Mouse (Mus musculus) heart, postnatal 14 days (tissue): ENCODE data around the gene Jmjd6. TPM values are rescaled to one million over a fixed set of nuclear protein-coding genes. Genes with fewer than 3 reads are reported as not detected.
"Not testable (repeated sequence)": the region's sequence is repeated elsewhere in the genome, so short reads cannot be mapped to it uniquely, and the experiment has no call there.

ENCODE experiments used
- DNase-seq, 2 experiments: peaks; one replicate each; pipeline ENCODE4 v3.0.0; 2021 to 2022
- intact Hi-C: fragments of 180-260 bp; cut with DNase I; formaldehyde crosslinking; loops from one replicate; pipeline ENCODE4 v1.15.1; 2025
- total RNA-seq, 2 experiments: library from RNA; stranded (reverse); gene quantifications; 2 replicates each; pipeline ENCODE4 v1.2.3; 2021

Gene Jmjd6
- total RNA-seq, 2 experiments from 2014 or later, result 34.4 to 37.3 TPM

- intact Hi-C loops, result no loop called here
- DNase-seq, result no peak
These were observed 16.4 kb downstream of the Jmjd6 start for GRCm38 (mm10) chr11:116826550-116827504.

GRCm38 (mm10) chr11:116825230-116825629 lies 18.0 kb downstream of the Jmjd6 start:
- intact Hi-C loops, result no loop called here
- DNase-seq, result no peak

- intact Hi-C loops, DNase-seq: not testable (repeated sequence)
These were observed 19.4 kb downstream of the Jmjd6 start for GRCm38 (mm10) chr11:116823885-116824284.

- no peak for DNase-seq
- intact Hi-C loops, result no loop called here
These were observed 20.0 kb downstream of the Jmjd6 start for GRCm38 (mm10) chr11:116823255-116823654.

GRCm38 (mm10) chr11:116822626-116823025 lies 20.6 kb downstream of the Jmjd6 start:
- intact Hi-C loops, result no loop called here
- DNase-seq, result no peak

- no peak for DNase-seq
- intact Hi-C loops, result no loop called here
These were observed 21.0 kb downstream of the Jmjd6 start for GRCm38 (mm10) chr11:116822215-116822614.

- intact Hi-C loops, result no loop called here
- DNase-seq, result no peak
These were observed 21.9 kb downstream of the Jmjd6 start for GRCm38 (mm10) chr11:116821057-116821940.

DNA sequence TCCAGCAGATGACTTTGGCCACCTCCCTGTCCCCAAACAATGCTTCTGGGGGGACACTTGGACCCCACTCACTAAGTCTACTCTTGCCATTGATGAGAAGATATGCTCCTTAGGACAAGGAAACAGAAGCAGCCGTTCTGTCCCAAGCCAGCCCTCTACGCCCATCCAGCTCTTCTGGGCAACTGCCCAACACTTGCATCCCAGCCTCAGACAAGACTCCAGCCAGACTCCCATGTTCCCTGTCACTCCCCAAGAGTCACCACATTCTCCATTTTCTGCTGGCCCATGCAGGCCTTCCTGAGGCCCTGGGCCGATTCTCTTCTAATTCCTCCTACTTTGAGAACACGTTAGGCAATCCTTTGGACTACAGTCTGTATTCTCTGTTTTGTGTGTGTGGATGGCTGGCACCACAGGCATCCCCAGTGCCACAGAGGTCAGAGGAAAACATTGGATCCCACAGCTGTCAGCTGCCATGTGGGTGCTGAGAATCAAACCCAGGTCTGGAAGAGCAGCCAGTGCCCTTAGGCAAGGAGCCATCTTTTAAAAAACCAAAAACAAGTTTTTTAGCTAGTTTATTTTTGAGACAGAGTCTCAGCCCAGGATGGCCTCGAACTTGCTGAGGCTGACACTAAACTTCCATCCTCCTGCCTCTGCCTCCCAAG lies 23.2 kb downstream of the Jmjd6 start:
- peak in 1 of 2 experiments; percentile 60 for DNase-seq
- intact Hi-C loops, result no loop called here

- intact Hi-C loops, result no loop called here
- no peak for DNase-seq
These were observed 24.5 kb downstream of the Jmjd6 start for GRCm38 (mm10) chr11:116818722-116819121.

DNA sequence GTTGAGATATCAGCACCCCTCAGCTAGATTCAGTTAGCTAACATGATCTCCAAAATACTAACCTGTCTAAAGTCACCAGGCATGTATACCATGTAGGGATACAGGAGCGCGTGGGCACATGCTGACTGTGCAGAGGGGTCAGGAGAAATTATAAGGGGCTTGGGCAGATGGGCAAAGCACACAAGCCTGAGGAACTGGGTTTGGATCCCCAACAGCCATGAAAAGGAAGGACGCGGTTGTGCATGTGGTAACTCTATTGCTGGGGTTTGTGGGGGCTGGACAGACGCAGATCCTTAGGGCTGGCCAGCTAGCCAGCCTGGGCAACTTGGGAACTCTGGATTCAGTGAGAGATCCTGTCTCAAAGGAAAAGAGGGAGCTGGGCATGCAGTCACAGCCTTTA lies 25.7 kb downstream of the Jmjd6 start:
- DNase-seq, result no peak
- intact Hi-C loops, result no loop called here

GRCm38 (mm10) chr11:116816769-116817168 lies 26.5 kb downstream of the Jmjd6 start:
- intact Hi-C loops, result no loop called here
- peak in 1 of 2 experiments; percentile 55 for DNase-seq

- DNase-seq, result peak in 1 of 2 experiments; percentile 44
- intact Hi-C loops, result no loop called here
These were observed 28.3 kb downstream of the Jmjd6 start for GRCm38 (mm10) chr11:116814884-116815415.

GRCm38 (mm10) chr11:116814076-116814883 lies 29.0 kb downstream of the Jmjd6 start:
- intact Hi-C loops, result no loop called here
- DNase-seq, result peak; percentile 78 to 80

- intact Hi-C loops, result no loop called here
- DNase-seq, result no peak
These were observed 29.6 kb downstream of the Jmjd6 start for GRCm38 (mm10) chr11:116813610-116814009.

GRCm38 (mm10) chr11:116812793-116813529 lies 30.3 kb downstream of the Jmjd6 start:
- peak; percentile 61 to 63 for DNase-seq
- intact Hi-C loops, result no loop called here

- peak; percentile 56 to 68 for DNase-seq
- intact Hi-C loops, result no loop called here
These were observed 32.0 kb downstream of the Jmjd6 start for GRCm38 (mm10) chr11:116810983-116811901.

- intact Hi-C loops, result no loop called here
- DNase-seq, result no peak
These were observed 32.7 kb downstream of the Jmjd6 start for GRCm38 (mm10) chr11:116810528-116810927.

- intact Hi-C loops, result loop anchor here (10.0 kb wide), 2 partner anchors 135 to 255 kb away; no protein-coding TSS in a partner anchor
- no peak for DNase-seq
These were observed 33.7 kb downstream of the Jmjd6 start for GRCm38 (mm10) chr11:116809520-116809919.
